Mouse (Mus musculus) embryonic fibroblast, embryonic 13.5 days (primary cell): Measurements from ENCODE around the gene Cxcr3. TPM values are rescaled to one million over a fixed set of nuclear protein-coding genes. Genes with fewer than 3 reads are reported as not detected.

Experiments
- H3K27ac ChIP-seq: 2 replicates; pipeline ENCODE4 v1.5.1; 2012; ENCODE audit warnings: low read length, control low read depth, inconsistent platforms; ENCODE audit not compliant: insufficient read depth
- H3K4me1 ChIP-seq: 2 replicates; pipeline ENCODE4 v1.6.1; 2011; ENCODE audit warnings: low read length; ENCODE audit not compliant: control insufficient read depth, insufficient read depth
- H3K4me3 ChIP-seq: 2 replicates; pipeline ENCODE4 v1.5.1; 2011; ENCODE audit warnings: mild to moderate bottlenecking, control low read depth, low read length; ENCODE audit not compliant: insufficient read depth
- CTCF ChIP-seq: IDR thresholded peaks from 2 replicates; pipeline ENCODE4 v1.5.1; 2011; ENCODE audit warnings: mild to moderate bottlenecking, control low read depth, low read length, moderate library complexity, borderline replicate concordance; ENCODE audit not compliant: insufficient read depth
- POLR2A ChIP-seq: IDR thresholded peaks from 2 replicates; pipeline ENCODE4 v1.6.1; 2011; ENCODE audit warnings: low read depth, mild to moderate bottlenecking, control low read depth, low read length, moderate library complexity
- polyA plus RNA-seq: library from polyadenylated mRNA; stranded (reverse); fragments of >200 nt; gene quantifications from 2 replicates; pipeline ENCODE4 v1.2.4, GENCODE M21; 2011; ENCODE audit warnings: low read depth; ENCODE audit not compliant: missing spikeins, insufficient read length

Gene Cxcr3
- polyA plus RNA-seq, 1 experiment, result not detected

GRCm38 (mm10) chrX:101740335-101741063, 6.4 kb upstream of the Cxcr3 start:
- no peaks in the 10 kb centered on the region for H3K4me1 ChIP-seq
- H3K4me3 ChIP-seq, result no peak overlapping the region
- H3K27ac ChIP-seq, result no peak overlapping the region
- no peak for TF ChIP-seq POLR2A
- no peak for TF ChIP-seq CTCF

DNA sequence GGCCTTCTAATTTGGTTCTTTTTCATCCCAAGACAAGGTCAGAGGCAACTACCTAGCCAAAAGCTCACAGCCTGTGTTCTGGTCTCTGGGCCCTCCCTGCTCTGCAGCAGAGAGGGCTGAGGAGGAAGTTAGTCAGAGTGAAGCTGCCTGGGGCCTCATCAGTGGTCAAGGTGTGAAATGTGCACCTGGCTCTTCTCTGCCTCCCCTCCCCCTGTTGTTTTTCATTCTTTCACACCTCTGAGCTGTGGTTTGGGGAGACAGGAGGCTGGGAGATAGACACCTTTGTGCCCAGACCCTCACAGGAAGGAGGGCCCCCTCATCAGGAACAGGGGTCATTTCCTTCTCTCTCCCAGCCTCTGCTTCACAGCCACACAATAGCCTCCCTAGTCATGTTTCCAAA, 3.1 kb upstream of the Cxcr3 start:
- H3K4me3 ChIP-seq, result no peak overlapping the region
- H3K4me1 ChIP-seq, result no peaks in the 10 kb centered on the region
- no peak for TF ChIP-seq POLR2A
- no peak for TF ChIP-seq CTCF
- no peak overlapping the region for H3K27ac ChIP-seq

DNA sequence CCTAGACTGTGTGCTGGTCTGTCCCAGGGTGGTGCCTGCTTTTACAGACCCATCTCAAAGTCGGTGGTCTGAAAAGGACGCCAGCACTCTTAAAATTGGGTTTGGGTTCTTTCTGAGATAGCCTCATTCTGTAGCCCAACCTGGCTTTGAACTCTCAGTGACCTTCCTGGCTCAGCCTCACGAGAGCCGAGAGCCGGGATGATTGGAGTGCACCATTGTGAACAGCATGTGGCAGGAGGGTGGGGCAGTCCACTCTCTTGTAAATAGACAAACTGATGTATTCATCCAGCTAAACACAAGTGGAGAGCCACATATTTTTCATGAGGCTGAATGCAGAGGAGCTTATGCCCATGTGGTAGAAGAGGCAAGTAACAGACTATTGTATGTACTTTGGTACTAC, 912 bp upstream of the Cxcr3 start:
- H3K4me3 ChIP-seq, result no peak overlapping the region
- TF ChIP-seq POLR2A (no peak), CTCF (no peak)

DNA sequence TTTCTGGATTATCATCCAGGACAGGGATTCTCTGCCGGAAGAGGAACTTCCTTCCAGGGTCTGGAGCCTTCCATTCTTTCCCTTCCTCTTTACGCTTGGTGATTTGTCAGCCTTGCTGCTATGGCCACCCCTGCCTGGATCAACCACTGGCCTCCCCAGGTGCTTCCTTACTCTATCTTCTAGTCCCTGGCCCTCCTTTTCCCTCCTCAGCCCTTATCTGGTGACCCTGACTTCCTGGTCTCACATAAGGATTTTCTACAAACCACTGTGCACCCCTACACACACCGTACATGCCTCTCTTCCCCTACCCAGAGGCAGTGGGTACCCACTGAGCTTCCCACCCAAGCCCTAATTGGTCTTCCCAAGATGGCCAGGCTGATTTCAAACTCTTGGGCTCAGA, 781 bp downstream of the Cxcr3 start:
- Histone ChIP-seq H3K27ac (no peak overlapping the region), H3K4me3 (no peak overlapping the region), H3K4me1 (no peaks in the 10 kb centered on the region)
- TF ChIP-seq POLR2A (no peak), CTCF (no peak)

More for the DNA sequence above, 912 bp upstream of the Cxcr3 start:
- H3K27ac ChIP-seq, result no peak overlapping the region
- no peaks in the 10 kb centered on the region for H3K4me1 ChIP-seq

- Histone ChIP-seq H3K27ac (no peak overlapping the region), H3K4me1 (no peaks in the 10 kb centered on the region), H3K4me3 (no peak overlapping the region)
- no peak for TF ChIP-seq CTCF
These were observed 1.4 kb downstream of the Cxcr3 start for GRCm38 (mm10) chrX:101732644-101733043.

DNA sequence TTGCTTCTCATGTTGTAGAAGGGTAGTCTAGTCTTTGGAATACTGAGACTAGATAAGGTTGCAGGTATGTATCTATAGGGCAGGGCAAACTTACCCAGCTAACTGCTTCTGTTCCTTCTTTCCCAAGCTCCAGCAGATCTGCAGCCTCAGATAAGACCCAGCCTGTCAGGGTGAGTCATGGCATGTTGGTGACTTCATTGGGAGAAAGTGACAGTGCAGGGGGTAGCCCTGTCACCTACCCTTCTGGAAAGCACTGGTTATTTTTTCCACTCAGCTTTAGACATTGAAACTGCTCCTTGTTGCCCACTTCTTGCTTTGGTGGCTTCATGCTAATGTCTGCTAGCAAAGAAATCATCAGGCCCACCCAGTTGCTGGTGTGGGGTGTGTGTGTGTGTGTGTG, 4.1 kb downstream of the Cxcr3 start:
- H3K4me1 ChIP-seq, result no peaks in the 10 kb centered on the region
- no peak overlapping the region for H3K27ac ChIP-seq
- TF ChIP-seq CTCF (no peak), POLR2A (no peak)
- no peak overlapping the region for H3K4me3 ChIP-seq

- no peaks in the 10 kb centered on the region for H3K4me1 ChIP-seq
- H3K4me3 ChIP-seq, result no peak overlapping the region
- no peak for TF ChIP-seq POLR2A
- TF ChIP-seq CTCF, result no peak
- H3K27ac ChIP-seq, result no peak overlapping the region
These were observed 13.7 kb downstream of the Cxcr3 start for GRCm38 (mm10) chrX:101720401-101720800.

DNA sequence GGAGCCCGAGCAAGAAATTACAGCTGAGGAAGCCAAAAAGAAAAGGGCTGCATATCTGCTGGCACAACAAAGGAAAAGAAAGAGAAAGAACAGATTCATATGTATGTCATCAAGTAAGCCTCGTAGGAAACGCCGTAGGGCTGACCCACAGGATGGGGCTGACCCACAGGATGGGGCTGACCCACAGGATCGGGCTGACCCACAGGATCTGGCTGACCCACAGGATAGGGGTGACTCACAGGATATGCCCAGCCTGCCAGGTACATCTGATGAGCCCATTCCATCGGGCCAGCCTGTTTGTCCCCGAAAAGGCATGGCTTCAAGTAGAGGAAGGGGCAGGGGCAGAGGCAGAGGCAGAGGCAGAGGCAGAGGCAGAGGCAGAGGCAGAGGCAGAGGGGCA, 29.0 kb downstream of the Cxcr3 start:
- Histone ChIP-seq H3K27ac (no peak overlapping the region), H3K4me3 (no peak overlapping the region), H3K4me1 (no peaks in the 10 kb centered on the region)
- TF ChIP-seq POLR2A, result no peak
- TF ChIP-seq CTCF, result no peak

- Histone ChIP-seq H3K4me3 (no peak overlapping the region), H3K4me1 (no peaks in the 10 kb centered on the region), H3K27ac (no peak overlapping the region)
- no peak for TF ChIP-seq CTCF
- TF ChIP-seq POLR2A, result no peak
These were observed 35.8 kb downstream of the Cxcr3 start for GRCm38 (mm10) chrX:101698232-101698631.

- TF ChIP-seq CTCF (no peak), POLR2A (no peak)
- Histone ChIP-seq H3K4me1 (no peaks in the 10 kb centered on the region), H3K27ac (no peak overlapping the region), H3K4me3 (no peak overlapping the region)
These were observed 36.5 kb downstream of the Cxcr3 start for GRCm38 (mm10) chrX:101697537-101697936.

DNA sequence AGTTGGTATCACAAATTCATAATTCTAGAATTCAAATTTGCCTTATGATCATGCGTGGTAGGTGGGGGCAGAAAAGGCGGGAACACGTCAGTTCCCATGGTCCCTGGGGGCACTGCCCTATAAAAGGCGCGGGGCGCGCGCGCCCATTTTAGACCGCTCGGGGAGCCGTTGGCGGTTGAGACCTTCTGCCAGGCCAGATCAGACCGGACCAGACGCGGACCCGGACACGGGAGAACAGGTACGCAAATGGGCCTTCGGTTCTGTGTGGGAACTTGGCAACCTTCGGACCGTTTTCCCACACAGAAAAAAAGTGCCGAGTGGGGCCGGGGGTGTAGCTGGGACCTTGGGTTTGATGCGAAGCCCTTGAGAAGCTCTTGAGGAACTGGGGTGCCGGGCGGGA, 38.4 kb downstream of the Cxcr3 start:
- Histone ChIP-seq H3K4me3 (no peak overlapping the region), H3K27ac (no peak overlapping the region), H3K4me1 (no peaks in the 10 kb centered on the region)
- TF ChIP-seq CTCF, result no peak
- no peak for TF ChIP-seq POLR2A

Other genes starting within 250 kb of the Cxcr3 start
- gene Taf1, start 201.5 kb downstream of the Cxcr3 start, polyA plus RNA-seq, result 35.8 and 38.3 TPM in 2 replicates
- 180 and 247 TPM in 2 replicates for gene Ogt, start 94.2 kb downstream of the Cxcr3 start, polyA plus RNA-seq
- 0.70 TPM in 1 of 2 replicates, not detected in the other for gene Gm4779, start 60.2 kb upstream of the Cxcr3 start, polyA plus RNA-seq
- not detected in 2 replicates for gene 8030474K03Rik, start 60.4 kb upstream of the Cxcr3 start, polyA plus RNA-seq
- gene Nhsl2, start 115.1 kb upstream of the Cxcr3 start, polyA plus RNA-seq, result 6.2 and 15.6 TPM in 2 replicates